Mouse (Mus musculus) hindbrain, embryonic 13.5 days (tissue): ENCODE measurements around the gene Akr1a1. TPM values are rescaled to one million over a fixed set of nuclear protein-coding genes. Genes with fewer than 3 reads are reported as not detected.
"Not testable (repeated sequence)": the region's sequence is repeated elsewhere in the genome, so short reads cannot be mapped to it uniquely, and the experiment has no call there.

ENCODE experiments used
- ATAC-seq: fragments of 200-750 bp; cut with Nextera tagmentation; 2 replicates; pipeline ENCODE4 v1.8.0; 2017; ENCODE audit warnings: moderate TSS enrichment; ENCODE audit not compliant: low FRiP score
- H3K27ac ChIP-seq: fragments of 300-500 bp; sonication (generic); 2 replicates; pipeline ENCODE4 v1.5.1; 2015; ENCODE audit warnings: inconsistent platforms, mild to moderate bottlenecking, moderate library complexity
- H3K27me3 ChIP-seq: fragments of 300-500 bp; sonication (generic); 2 replicates; pipeline ENCODE4 v1.6.1; 2015; ENCODE audit warnings: mild to moderate bottlenecking, inconsistent platforms
- H3K36me3 ChIP-seq: fragments of 300-500 bp; sonication (generic); 2 replicates; pipeline ENCODE4 v1.6.1; 2015; ENCODE audit warnings: mild to moderate bottlenecking, inconsistent platforms
- H3K4me1 ChIP-seq: fragments of 300-500 bp; sonication (generic); replicated peaks from 2 replicates; pipeline ENCODE4 v1.6.1; 2015; ENCODE audit warnings: inconsistent platforms
- H3K4me2 ChIP-seq: fragments of 300-500 bp; sonication (generic); 2 replicates; pipeline ENCODE4 v1.6.1; 2015; ENCODE audit warnings: inconsistent platforms, mild to moderate bottlenecking, moderate library complexity
- H3K4me3 ChIP-seq: fragments of 300-500 bp; sonication (generic); 2 replicates; pipeline ENCODE4 v1.5.1; 2015; ENCODE audit warnings: mild to moderate bottlenecking, inconsistent platforms
- H3K9ac ChIP-seq: fragments of 300-500 bp; sonication (generic); 2 replicates; pipeline ENCODE4 v1.6.1; 2015; ENCODE audit warnings: mild to moderate bottlenecking, inconsistent platforms
- H3K9me3 ChIP-seq: fragments of 300-500 bp; sonication (generic); 2 replicates; pipeline ENCODE4 v1.6.1; 2016; ENCODE audit warnings: inconsistent platforms
- WGBS: fragments of 180-500 bp; shearing (Covaris S2); methylation state at CpG from one replicate; pipeline ENCODE4 v1.1.7; 2015; 5-methylcytosine and 5-hydroxymethylcytosine counted together
- polyA plus RNA-seq: library from polyadenylated mRNA; unstranded; fragments of >200 nt; fragmentation: Nextera tagmentation; extraction: Ambion mirVana; gene quantifications from 2 replicates; pipeline ENCODE4 v1.2.1, GENCODE M21; 2015

Akr1a1 gene
- polyA plus RNA-seq, 1 experiment from 2014 or later = 666 TPM

GRCm38 (mm10) chr4:116679141-116679540, 27.7 kb upstream of the Akr1a1 start:
- ATAC-seq = no peak
- 76% methylated on average over 5 of the region's 5 CpGs for WGBS
- H3K4me3 ChIP-seq = no peak overlapping the region

GRCm38 (mm10) chr4:116677808-116678207, 26.3 kb upstream of the Akr1a1 start:
- H3K4me1 ChIP-seq = no peaks in the 10 kb centered on the region
- H3K36me3 ChIP-seq = no peaks in the 10 kb centered on the region
- H3K27me3 ChIP-seq = no peaks in the 10 kb centered on the region
- no peak overlapping the region for H3K27ac ChIP-seq
- H3K9me3 ChIP-seq = no peaks in the 10 kb centered on the region
- H3K9ac ChIP-seq = no peak overlapping the region
- no peak overlapping the region for H3K4me2 ChIP-seq
- ATAC-seq = no peak
- WGBS = 85% methylated on average over 1 of the region's 1 CpGs
- no peak overlapping the region for H3K4me3 ChIP-seq

More at GRCm38 (mm10) chr4:116679141-116679540, 27.7 kb upstream of the Akr1a1 start:
- Histone ChIP-seq H3K4me1 (no peaks in the 10 kb centered on the region), H3K4me2 (no peak overlapping the region), H3K27me3 (no peaks in the 10 kb centered on the region), H3K36me3 (no peaks in the 10 kb centered on the region), H3K9me3 (no peaks in the 10 kb centered on the region), H3K27ac (no peak overlapping the region), H3K9ac (no peak overlapping the region)

- Histone ChIP-seq H3K9ac (no peak overlapping the region), H3K36me3 (no peaks in the 10 kb centered on the region), H3K27ac (no peak overlapping the region), H3K4me1 (no peaks in the 10 kb centered on the region), H3K27me3 (no peaks in the 10 kb centered on the region), H3K9me3 (no peaks in the 10 kb centered on the region), H3K4me3 (no peak overlapping the region), H3K4me2 (no peak overlapping the region)
- whole genome bisulfite sequencing = 86% methylated on average over 3 of the region's 3 CpGs
- no peak for ATAC-seq
Observed at GRCm38 (mm10) chr4:116676027-116676426, 24.5 kb upstream of the Akr1a1 start.

- not testable (repeated sequence) for H3K27me3 ChIP-seq, H3K4me2 ChIP-seq, H3K4me1 ChIP-seq, H3K36me3 ChIP-seq, H3K9me3 ChIP-seq, H3K9ac ChIP-seq, ATAC-seq, H3K4me3 ChIP-seq, H3K27ac ChIP-seq
- WGBS = 94% methylated on average over 6 of the region's 6 CpGs
Observed at GRCm38 (mm10) chr4:116674761-116675160, 23.3 kb upstream of the Akr1a1 start.

- Histone ChIP-seq H3K4me2 (no peak overlapping the region), H3K9ac (no peak overlapping the region), H3K36me3 (no peaks in the 10 kb centered on the region), H3K27me3 (no peaks in the 10 kb centered on the region), H3K4me3 (no peak overlapping the region), H3K4me1 (no peaks in the 10 kb centered on the region), H3K9me3 (no peaks in the 10 kb centered on the region), H3K27ac (no peak overlapping the region)
- 78% methylated on average over 2 of the region's 2 CpGs for WGBS
- ATAC-seq = no peak
Observed at GRCm38 (mm10) chr4:116672785-116673184, 21.3 kb upstream of the Akr1a1 start.

- ATAC-seq = no peak
- WGBS = 58% methylated on average over 2 of the region's 2 CpGs
- H3K4me3 ChIP-seq = no peak overlapping the region
- H3K4me1 ChIP-seq = no peaks in the 10 kb centered on the region
- no peaks in the 10 kb centered on the region for H3K27me3 ChIP-seq
- H3K36me3 ChIP-seq = no peaks in the 10 kb centered on the region
- no peaks in the 10 kb centered on the region for H3K9me3 ChIP-seq
- no peak overlapping the region for H3K27ac ChIP-seq
- no peak overlapping the region for H3K9ac ChIP-seq
- no peak overlapping the region for H3K4me2 ChIP-seq
Observed at GRCm38 (mm10) chr4:116669291-116669690, 17.8 kb upstream of the Akr1a1 start.

GRCm38 (mm10) chr4:116668145-116668544, 16.7 kb upstream of the Akr1a1 start:
- Histone ChIP-seq H3K36me3 (no peaks in the 10 kb centered on the region), H3K4me3 (no peak overlapping the region), H3K4me1 (no peaks in the 10 kb centered on the region), H3K27me3 (no peaks in the 10 kb centered on the region), H3K27ac (no peak overlapping the region), H3K4me2 (no peak overlapping the region), H3K9ac (no peak overlapping the region), H3K9me3 (no peaks in the 10 kb centered on the region)
- no peak for ATAC-seq
- WGBS = 69% methylated on average over 3 of the region's 3 CpGs

- H3K27me3 ChIP-seq = no peaks in the 10 kb centered on the region
- no peak overlapping the region for H3K9ac ChIP-seq
- ATAC-seq = no peak
- no peak overlapping the region for H3K4me3 ChIP-seq
- H3K4me1 ChIP-seq = no peaks in the 10 kb centered on the region
- no peaks in the 10 kb centered on the region for H3K9me3 ChIP-seq
- H3K36me3 ChIP-seq = no peaks in the 10 kb centered on the region
- no peak overlapping the region for H3K27ac ChIP-seq
- WGBS = 77% methylated on average over 4 of the region's 4 CpGs
- H3K4me2 ChIP-seq = no peak overlapping the region
Observed at GRCm38 (mm10) chr4:116666625-116667024, 15.1 kb upstream of the Akr1a1 start.

GRCm38 (mm10) chr4:116661998-116662397, 10.5 kb upstream of the Akr1a1 start:
- ATAC-seq = no peak
- 84% methylated on average over 1 of the region's 1 CpGs for WGBS

GRCm38 (mm10) chr4:116660829-116661228, 9.3 kb upstream of the Akr1a1 start:
- no peaks in the 10 kb centered on the region for H3K36me3 ChIP-seq
- no peak for ATAC-seq
- H3K4me2 ChIP-seq = no peak overlapping the region
- no peaks in the 10 kb centered on the region for H3K27me3 ChIP-seq
- H3K9me3 ChIP-seq = no peaks in the 10 kb centered on the region
- H3K27ac ChIP-seq = no peak overlapping the region
- 79% methylated on average over 6 of the region's 6 CpGs for WGBS
- H3K9ac ChIP-seq = no peak overlapping the region
- H3K4me1 ChIP-seq = no peaks in the 10 kb centered on the region
- no peak overlapping the region for H3K4me3 ChIP-seq

More at GRCm38 (mm10) chr4:116661998-116662397, 10.5 kb upstream of the Akr1a1 start:
- Histone ChIP-seq H3K9me3 (no peaks in the 10 kb centered on the region), H3K4me2 (no peak overlapping the region), H3K4me3 (no peak overlapping the region), H3K27me3 (no peaks in the 10 kb centered on the region), H3K4me1 (no peaks in the 10 kb centered on the region), H3K9ac (no peak overlapping the region), H3K27ac (no peak overlapping the region), H3K36me3 (no peaks in the 10 kb centered on the region)

GRCm38 (mm10) chr4:116659916-116660315, 8.4 kb upstream of the Akr1a1 start:
- not testable (repeated sequence) for H3K27ac ChIP-seq, H3K4me2 ChIP-seq, H3K9me3 ChIP-seq, H3K9ac ChIP-seq, H3K4me3 ChIP-seq, H3K27me3 ChIP-seq, H3K4me1 ChIP-seq, ATAC-seq, H3K36me3 ChIP-seq
- WGBS = 94% methylated on average over 6 of the region's 6 CpGs

GRCm38 (mm10) chr4:116659474-116659873, 8.0 kb upstream of the Akr1a1 start:
- Histone ChIP-seq H3K4me2 (no peak overlapping the region), H3K4me1 (no peaks in the 10 kb centered on the region), H3K9ac (no peak overlapping the region), H3K27me3 (no peaks in the 10 kb centered on the region), H3K9me3 (no peaks in the 10 kb centered on the region), H3K36me3 (no peaks in the 10 kb centered on the region), H3K27ac (no peak overlapping the region), H3K4me3 (no peak overlapping the region)
- WGBS = 72% methylated on average over 2 of the region's 2 CpGs
- no peak for ATAC-seq

GRCm38 (mm10) chr4:116657971-116658370, 6.5 kb upstream of the Akr1a1 start:
- Histone ChIP-seq H3K9ac (0 out of 2 replicates have a peak overlapping the region, but pooled peaks have one; percentile 9), H3K4me3 (no peak overlapping the region), H3K4me1 (no peaks in the 10 kb centered on the region), H3K9me3 (no peaks in the 10 kb centered on the region), H3K27ac (no peak overlapping the region), H3K4me2 (no peak overlapping the region), H3K27me3 (no peaks in the 10 kb centered on the region), H3K36me3 (no peaks in the 10 kb centered on the region)
- ATAC-seq = no peak
- 39% methylated on average over 3 of the region's 3 CpGs for WGBS
